Mouse (Mus musculus) neutrophil, adult 83 days (primary cell): ENCODE data around the gene Crhr2. TPM values are rescaled to one million over a fixed set of nuclear protein-coding genes. Genes with fewer than 3 reads are reported as not detected.

Experiments
- total RNA-seq, 2 experiments: library from RNA; stranded (reverse); gene quantifications; one replicate each; pipeline ENCODE4 v1.2.4; 2023

Crhr2 gene
- not detected for total RNA-seq

GRCm38 (mm10) chr6:55132794-55133193, at the start of gene Crhr2:
Gene Crhr2, minus strand, starts transcription at chr6:55133016.

GRCm38 (mm10) chr6:55174741-55175181, 41.9 kb upstream of the Crhr2 start, which contains the start of gene Inmt:
Gene Inmt, minus strand, starts transcription at chr6:55175043.

Other genes with a start within 250 kb of the Crhr2 start
- gene Nod1, start 160.4 kb downstream of the Crhr2 start, total RNA-seq: 10 to 100 TPM; 24.2 to 35.9 TPM
- gene Ggct, start 140.1 kb downstream of the Crhr2 start, total RNA-seq: 1 to 10 TPM; 2.2 to 3.7 TPM
- 10 to 100 TPM; 45.5 to 49.8 TPM for gene Gars, start 95.0 kb downstream of the Crhr2 start, total RNA-seq
- not detected for gene Inmt, start 42.0 kb upstream of the Crhr2 start, total RNA-seq
- gene Mindy4, start 70.4 kb upstream of the Crhr2 start, total RNA-seq: 1 to 10 TPM; 1.6 to 1.9 TPM
- gene Aqp1, start 203.4 kb upstream of the Crhr2 start, total RNA-seq: 100 to 1,000 TPM in 1 of 2 experiments, 10 to 100 TPM in 1; 79.2 to 127 TPM
- gene Ghrhr, start 243.3 kb upstream of the Crhr2 start, total RNA-seq: not detected